Mouse (Mus musculus): Measurements from ENCODE around the gene Ifitm6.
"Not testable (repeated sequence)": the region's sequence is repeated elsewhere in the genome, so short reads cannot be mapped to it uniquely, and the experiment has no call there.

The Ifitm6 gene

DNA sequence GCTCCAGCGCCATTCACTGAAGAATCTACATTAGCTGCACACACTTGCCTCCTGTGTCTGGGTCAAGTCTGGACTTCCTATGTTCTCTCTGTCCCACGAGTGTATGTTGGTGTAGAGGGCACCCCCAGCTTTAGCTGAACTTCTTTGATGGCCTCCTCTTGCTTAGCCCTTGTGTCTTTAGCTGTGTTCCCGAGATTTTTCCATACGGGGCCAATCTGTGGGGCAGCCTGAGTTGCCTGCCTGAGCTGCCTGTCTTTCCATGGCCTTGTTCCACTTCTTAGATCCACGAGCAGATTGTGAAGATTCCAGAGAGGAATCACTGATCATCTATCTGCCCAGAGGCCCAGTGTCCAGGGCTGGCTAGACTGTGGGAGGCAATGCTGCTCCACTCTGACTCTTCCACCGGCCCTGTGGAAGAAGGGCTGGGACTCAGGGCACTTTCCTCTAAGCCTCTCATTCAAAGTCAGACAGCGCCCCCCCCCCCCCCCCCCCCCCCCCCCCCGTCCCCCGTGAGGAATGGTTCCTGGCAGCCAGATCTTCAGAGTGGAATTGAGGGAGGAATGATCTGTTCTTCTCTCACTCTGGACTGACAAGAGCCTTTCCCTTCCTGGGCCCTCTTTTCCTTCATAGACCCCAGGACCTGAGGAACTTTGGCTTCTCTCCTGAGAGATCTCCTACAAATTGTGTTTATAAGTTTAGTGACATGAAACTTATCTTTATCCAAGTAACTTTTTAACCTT is 23.3 kb upstream of the Ifitm6 start:
- no peak for DNase-seq

DNA sequence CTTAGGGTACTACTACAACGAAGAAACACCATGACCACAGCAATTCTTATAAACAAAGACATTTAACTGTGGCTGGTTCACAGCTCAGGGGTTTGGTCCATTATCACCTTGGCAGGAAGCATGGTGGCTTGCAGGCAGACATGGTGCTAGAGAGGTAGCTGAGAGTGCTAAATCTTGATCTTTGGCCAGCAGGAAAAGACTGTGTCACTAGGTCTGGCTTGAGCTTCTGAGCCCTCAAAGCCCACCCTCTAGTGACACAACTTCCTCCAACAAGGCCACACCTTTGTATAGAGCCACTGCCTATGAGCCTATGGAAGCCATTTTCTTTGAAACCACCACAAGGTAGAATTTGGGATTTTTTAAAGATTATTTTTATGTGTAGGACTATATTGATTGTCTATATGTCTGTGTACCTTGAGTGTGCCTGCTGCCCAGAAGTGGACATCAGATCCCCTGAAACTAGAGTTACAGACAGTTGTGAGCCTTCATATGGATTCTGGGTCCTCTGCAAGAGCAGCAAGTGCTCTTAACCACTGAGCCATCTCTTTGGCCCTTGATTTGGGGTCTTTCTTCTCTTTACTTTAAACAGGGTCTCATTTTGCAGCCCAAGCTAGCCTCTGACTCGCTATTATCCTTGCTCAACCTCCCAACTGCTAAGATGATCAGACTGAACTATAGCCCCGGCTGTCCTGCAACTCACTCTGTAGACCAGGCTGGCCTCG is 21.8 kb upstream of the Ifitm6 start:
- no peak for DNase-seq

DNA sequence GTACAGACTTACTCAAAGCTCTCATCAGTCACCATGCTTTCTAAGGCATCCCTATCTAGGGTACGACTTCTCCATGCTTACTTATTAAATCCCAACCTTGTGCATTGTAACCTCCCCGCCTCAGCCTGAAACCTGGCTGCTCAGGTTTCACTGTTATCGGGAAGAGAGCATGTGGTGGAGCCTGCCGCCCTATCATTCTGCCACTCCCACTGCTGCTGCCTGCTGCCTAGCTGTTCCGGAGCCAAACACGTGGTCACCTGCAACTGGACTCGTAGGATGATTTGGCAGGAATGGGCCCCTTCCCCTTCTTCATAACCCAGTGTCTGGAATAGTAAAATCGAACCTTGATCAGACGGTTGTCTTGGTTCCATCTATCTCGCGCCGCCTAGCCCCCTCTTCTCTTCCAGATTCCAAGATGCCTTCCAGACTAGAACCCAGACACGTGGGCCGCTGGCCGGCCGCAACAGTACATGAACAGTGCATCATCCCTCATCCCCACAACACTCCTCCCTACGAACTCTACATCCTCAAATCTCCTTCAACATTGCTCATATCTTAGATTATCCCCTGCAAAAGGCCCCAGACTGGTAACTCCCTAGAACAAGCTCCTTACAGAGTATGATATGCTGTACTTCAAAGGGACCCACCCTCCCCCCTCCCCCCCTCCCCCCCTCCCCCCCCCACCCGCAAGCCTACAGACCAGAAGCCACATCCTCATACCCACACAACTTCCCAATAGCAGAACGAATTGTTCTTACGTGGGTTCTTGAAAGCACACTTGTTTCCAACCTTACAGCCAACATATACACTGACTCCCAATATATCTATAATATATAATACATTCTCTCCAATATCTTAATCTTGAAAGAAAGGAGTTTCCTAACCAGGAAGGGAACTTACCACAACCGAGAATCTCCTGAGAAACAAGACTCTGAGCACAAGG is 20.6 kb upstream of the Ifitm6 start:
- no peak for DNase-seq

DNA sequence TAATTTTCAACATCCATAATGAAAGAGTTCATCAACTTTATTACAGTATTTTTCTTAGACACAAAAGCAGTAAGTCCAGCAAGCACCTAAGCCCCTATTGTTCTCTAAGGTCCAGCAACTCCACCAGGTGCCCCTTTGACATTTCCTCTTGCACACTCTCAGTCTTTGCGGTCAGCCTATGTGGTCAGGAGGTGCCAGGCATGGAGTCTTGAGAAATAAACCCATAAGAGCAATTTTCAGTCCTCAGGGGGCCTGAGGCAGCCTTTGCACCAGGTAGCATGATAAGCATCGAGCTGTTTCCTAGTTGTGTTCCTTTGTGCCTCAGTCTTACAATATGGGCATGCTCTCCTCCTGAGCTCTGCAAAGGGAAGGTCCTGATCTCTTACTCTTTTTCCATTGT is 18.9 kb upstream of the Ifitm6 start:
- not testable (repeated sequence) for DNase-seq

DNA sequence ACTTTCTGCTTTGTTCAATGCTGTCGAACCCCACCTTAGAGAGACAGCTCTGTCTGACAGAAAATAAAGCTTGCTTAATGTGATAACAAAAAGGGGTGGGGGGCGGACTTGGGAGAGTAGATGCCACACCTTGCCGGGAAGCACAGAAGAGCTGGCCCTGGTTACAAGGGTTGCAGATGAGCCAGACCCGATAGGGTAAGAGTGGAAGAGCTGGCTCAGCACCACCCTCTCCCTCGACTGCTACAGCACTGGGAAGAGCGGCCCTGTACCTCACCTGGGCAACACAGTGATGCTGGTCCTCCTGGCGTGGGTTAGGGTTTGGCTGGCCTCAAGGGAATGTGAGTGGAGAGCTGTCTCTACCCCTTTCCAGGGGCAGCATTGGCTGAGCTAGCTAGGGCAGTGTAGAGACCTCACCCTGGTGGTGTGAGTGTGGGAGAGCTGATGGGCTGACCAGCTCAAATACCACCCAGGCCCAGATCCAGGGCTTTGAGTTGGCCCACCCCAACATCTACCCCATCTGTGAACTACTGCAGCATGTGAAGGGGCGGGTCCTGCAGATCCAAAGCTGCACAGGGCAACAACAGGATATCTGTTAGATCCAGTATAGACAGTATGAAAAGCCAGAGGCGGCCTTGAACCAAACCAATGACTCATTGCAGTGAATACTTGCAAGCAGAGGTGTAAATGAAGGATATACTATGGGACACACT is 14.9 kb upstream of the Ifitm6 start:
- no peak for DNase-seq

DNA sequence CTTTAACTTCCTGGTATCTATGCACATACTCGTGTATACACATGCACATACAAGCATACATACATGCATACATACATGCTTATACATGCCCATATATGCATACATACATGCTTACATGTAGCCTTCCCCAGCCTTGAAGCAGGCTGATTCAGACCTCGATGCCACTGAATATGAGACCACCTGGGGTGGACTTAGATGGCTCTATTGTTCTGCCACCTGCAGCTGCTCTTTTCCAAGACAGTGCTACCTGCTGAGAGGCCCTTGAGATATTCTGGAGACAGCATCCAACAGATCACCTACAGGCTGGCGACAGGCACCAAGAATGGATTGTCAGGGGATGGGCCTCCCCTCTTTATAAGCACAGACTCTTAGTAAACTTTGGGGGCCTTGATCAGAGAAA is 12.7 kb upstream of the Ifitm6 start:
- DNase-seq: no peak

DNA sequence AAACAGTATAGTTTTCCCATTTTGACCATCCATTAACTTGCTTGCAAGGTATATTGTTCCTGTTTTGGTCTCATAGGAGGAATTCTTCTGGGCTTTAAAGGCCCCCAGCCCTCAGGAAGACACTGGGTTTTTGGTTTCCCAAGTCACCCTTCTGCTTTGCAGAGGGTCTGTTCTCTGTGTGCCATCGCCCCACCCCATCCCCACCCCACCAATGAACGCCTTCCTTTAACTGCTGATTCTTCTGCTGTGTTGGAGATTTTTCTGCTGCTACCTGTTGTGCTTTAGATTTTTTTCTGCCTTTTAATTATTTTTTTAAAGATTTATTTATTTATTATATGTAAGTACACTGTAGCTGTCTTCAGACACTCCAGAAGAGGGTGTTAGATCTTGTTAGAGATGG is 11.1 kb upstream of the Ifitm6 start, which contains the start of gene Gm17387:
TSS of gene Gm17387 (plus strand) at position 301 of the 400 bp plus-strand sequence.
- no peak for DNase-seq

DNA sequence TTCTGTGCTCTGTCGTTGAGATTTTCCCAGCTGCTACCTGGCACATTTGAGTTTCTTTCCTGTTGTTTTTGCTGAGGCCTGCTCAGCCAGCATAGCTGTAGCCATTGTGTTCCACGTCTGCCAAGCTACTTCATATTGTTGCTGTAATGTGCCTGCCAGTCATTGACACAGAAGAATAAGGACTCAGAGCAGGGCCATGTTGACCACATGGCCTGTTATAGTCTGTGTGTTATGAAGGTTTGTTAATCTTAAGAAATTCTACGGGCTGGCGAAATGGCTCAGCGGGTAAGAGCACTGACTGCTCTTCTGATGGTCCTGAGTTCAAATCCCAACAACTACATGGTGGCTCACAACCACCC is 9.0 kb upstream of the Ifitm6 start:
- no peak for DNase-seq

DNA sequence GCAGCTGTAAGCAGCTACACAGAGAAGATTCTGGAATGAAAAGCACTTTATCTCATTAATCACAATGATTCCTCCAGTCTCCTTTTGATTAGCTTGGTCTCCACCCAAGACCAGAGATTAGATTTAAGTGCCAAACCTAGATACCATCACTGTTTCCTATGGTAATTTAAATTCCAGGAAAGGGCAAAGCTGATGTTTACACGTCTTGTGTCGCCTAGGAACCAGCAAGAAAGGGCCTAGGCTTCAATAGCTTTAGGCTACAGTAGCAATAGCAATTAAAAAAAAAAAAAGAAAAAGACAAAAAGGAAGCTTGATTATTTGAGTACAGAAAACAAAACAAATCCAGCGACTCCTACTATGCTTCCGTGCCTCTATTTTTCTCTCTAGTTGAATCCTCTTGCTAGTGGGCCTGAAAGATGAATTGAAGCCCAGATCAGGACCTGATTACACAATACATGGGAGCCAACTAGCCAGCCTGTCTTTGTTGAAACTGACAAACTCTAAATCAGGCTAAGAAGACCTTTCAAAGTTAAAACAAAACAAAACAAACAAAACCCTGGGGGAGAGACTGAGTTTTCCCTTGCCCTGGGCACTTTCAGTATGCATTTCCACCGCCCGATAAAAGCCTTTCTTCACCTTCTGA is 8.5 kb upstream of the Ifitm6 start:
- DNase-seq: no peak

DNA sequence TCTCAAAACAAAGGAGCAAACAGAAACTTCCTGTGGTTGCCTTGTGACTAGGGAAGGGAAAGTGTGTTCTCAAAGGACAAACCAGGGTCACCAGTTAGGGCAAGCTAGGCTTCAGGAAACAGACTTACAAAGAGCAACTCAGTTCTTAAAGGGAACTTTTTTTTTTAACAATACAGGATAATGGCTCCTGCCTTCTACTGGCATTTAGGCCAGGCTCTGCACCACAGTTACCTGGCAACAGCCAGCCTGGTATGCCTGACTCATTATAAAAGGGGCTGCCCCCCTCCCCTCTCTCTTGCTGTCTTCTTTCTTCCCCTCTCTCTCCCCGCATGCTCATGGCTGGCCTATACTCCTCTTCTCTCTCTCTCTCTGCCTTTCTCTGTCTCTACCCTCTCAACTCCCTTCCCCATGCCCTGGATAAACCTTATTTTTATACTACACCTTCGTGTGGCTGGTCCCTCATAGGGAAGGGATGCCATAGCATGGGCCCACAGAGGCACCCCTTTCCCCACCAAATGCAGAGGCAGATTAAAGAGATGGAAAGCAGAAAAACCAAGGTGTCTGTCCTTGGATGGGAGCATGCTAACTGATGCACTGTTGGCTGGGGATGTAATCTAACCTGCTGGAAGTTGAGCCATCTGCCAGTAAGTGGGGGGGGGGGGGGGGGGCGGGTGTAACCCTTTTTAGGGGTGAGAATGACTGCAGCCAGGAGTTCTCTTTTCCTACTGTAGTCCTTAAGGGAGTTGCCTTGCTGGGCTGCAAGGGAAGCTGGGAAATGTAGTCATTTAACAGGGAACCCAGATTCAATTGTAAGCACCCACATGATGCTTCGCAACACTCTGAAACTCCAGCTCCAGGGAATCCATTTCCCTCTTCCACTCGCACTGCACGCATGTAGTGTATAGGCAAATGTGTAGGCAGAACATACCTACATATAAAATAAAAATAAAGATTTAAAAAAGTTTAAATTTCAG is 7.4 kb upstream of the Ifitm6 start:
- no peak for DNase-seq

DNA sequence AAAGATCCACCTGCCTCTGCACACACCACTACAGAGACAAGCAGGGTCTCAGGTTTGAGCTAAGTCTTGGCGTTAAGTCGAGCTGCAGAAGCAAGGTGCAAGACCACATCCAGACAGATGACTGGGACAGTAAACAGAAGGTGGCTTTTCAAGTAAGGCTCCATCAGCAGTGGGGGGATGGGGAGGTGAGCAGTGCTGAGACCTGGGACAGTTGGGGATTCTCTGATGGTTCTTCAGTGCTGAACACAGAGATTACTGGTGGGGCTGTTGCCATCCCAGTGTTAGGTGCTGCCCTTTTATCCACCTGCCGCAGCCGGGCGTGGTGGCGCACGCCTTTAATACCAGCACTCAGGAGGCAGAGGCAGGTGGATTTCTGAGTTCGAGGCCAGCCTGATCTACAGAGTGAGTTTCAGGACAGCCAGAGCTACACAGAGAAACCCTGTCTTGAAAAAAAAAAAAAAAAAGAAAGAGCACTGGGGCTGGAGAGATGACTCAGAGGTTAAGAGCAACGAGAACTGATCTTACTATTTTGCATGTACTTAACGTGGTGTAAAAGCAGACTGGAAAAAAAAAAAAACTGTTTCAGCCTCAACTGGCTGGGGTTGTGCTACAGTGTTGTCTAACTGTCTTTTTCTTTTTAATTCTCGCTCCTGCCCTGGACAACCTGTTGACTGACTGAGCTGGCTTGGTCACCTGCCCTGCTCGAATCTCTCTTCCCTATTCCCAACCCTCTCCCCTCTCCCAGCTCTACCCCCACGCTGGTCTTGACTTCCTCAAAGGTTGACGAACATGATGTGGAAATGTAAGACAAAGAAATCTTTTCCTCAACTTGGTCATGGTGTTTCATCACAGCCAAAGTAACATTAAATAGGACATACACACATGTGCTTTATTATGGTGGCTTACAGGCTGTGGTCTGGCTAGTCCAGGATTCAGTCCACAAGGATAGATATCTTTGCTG is 4.0 kb upstream of the Ifitm6 start:
- DNase-seq: no peak

DNA sequence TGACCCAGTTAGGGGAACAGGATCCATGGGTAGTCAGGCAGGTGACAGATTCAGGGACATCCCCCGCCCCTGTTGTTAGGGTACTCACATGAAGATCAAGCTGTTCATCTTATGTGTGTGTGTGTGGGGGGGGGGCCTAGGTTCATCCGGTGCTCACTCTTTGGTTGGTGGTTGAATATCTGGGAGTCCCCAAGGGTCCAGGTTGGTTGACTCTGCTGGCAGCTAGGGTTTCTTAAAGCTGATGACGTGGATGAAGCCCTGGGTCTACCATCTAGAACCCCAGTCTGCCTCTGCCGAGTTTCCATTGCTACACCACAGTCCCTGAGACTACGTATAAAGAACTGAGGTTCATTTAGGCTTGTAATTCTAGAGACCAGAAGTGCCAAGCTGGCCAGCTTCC is 1.3 kb upstream of the Ifitm6 start:
- DNase-seq: no peak

DNA sequence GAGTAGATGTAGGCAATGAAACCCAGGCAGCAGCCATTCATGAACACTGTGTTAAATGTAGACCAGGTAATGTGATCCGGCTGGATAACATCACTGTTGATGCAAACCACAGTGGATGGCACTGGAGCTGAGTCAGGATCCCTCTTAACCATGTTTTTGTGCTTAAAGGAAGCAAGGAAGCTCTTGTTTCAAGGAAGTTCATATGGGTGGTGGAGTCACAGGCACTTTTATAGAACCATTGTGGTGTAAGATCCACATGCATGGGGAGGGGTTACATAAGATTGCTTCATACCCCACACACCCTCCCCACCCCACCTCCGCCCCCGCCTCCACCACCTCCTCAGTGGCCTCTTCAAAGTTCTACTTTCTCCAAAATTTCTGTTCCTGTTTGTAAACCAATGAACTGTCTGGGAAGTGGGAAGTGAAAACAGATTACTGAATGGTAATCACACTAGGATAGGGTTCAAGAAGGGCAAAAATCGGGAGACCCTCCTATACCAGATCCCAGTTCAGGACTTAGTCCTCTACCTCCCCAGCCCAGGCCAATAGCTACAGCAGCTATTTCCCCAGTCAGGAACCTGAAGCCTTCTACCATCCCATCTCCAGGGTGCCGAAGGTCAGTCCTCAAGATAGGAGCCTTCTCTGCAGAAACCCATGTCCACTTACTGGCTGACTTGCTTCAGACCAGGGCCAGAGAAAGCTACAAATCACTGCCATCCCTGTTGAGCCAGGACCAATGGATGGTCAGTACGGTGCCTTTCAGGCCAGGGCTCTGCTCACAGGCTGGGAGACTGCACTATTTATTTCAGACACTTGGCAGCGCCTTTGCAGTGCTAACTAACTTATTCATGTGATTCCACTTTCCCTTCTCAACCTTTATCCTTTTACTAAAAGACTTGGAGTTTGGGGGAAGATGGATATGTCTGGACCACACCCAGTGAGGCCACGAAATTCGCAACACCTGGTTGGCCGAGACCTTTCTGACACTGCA is 722 bp downstream of the Ifitm6 start:
- DNase-seq: no peak

DNA sequence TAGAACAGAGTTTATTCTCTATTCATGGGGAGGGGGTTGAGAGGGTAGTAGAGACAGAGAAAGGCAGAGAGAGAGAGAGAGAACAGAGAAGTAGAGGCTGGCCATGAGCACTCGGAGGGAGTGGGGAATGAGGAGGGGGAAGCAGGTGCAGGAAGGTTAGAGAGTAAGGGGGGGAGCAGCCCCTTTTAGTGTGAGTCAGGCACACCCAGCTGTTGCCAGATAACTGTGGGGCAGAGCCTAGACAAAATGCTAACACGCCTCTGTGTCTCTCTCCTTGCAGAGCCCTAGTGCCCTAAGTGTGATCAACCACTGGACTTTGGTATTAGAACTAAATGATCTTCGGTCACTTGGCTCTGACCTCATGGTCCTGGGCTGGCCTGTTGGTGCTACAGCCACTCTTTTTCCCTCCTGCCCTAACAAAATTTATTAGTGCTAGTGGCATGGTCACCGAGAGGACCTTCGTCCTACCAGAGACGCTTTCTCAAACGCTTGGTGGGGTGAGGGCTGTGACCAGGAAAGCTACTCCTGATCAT is 6.4 kb downstream of the Ifitm6 start:
- no peak for DNase-seq

DNA sequence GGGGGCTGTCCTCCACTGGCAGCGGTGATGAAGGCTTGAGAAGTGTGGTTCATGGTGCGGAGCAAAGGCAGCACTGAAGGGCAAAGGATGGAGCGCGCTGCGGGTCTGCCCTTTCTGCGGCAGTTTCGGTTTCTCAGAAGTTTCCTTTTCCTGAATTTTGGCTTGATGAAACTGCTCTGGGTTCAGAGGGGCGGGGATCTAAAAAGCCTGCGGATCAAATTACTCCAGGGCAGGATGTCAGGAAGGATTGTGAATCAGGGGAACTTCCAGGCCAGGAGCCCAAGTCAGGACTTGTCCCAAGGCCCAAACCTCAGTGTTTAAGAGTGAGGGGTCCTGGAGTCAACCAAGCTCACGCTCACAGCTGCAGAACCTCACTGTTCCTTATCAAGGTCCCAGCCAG is 7.1 kb downstream of the Ifitm6 start, which contains the start of gene Ifitm3:
TSS of gene Ifitm3 (minus strand) at position 178 of the 400 bp plus-strand sequence.
- DNase-seq: peak in 1 of 2 experiments; percentile 12

DNA sequence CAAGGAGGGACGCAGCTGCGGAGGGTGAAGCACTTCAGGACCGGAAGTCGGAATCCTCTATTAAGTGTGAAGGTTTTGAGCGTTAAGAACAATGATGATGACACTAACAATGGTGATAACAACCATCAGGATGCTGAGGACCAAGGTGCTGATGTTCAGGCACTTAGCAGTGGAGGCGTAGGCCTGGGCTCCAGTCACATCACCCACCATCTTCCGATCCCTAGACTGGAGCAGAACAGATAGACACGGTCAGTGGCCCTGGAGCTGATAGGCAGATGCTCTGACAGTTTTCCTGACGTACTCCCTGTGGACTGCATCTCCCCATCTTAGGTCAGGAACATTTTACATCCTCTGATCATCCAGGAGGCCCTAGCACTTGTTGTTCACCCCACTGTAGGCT is 8.1 kb downstream of the Ifitm6 start:
- DNase-seq: no peak

DNA sequence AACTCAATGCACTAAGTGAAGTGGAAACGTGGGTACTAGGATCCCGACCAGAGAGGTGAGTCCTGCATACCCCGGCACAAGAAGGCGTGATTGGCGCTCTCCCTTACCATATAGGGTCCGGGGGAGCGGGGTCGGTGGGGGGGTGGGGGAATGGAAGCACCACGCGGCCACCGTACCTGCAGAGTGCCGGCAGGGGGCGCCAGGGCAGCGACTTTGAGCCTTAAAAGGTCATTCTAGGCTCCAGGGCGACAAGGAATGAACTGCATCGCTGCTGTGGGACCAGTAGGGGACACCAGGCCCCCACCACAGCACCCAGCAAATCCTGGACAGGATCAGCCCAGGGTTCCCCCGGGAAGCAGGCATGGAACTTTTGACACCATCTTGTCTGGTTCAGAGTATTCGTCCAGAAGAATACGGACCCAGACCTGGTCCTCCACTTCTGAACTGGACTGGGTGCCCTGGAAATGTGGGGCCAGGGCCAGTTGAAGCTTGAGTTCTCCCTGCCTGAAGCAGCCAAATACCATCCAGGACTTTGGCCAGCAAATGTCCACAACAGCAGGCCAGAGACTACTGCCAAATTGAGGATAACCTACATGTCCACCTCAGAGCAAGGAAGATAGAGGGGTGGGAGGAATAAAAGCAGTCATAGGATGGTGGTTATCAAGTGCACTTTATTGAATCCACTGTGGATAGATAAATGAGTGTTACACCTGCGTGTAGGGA is 8.6 kb downstream of the Ifitm6 start:
- DNase-seq: peak; percentile 67 to 74
